Mouse (Mus musculus): Measurements from ENCODE around the gene Stat6. TPM values are rescaled to one million over a fixed set of nuclear protein-coding genes. Genes with fewer than 3 reads are reported as not detected.

Stat6 gene
- polyA plus RNA-seq (2014; fragmentation: Illumina TruSeq; extraction: RNeasy Lipid Tissue Mini Kit (QIAGEN cat#74804); ENCODE audit: low read depth, low replicate concordance) = 1.3 TPM

DNA sequence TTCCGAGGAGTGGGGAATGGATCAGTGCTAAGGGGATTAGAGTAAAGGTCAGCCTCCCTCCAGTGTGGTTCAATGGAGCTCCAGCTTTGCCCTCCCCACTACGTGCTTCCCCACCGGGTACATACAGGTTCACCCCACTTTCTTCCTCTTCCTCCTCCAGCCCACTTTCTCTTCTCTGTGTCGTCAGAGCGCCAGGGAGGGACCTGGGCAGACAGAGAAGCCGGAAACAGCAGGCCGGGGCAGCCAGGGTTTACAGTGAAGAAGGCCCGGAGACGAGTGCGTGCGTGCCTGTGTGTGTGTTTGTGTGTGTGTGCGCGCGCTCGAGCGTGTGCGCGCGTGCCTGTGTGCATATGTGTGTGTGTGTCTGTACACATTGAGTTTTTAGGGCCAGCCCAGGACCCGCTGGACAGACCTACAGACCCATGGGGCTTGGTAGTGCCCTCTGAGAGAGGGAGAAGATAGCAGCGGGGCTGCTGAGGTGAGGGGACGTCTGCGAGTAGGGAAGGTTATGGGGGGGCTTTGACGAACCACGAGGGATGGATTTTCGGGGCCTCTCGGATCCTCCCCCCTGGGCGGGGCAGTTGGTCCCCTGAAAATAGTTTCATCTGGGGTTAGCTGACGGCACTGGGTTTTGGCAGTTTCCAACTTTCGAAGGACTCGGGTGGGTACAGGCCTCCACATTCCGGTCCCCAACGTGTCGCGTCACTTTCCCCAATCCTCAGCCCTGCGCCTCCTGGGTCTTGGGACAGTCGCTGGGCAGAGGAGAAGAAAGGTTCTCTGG, at the start of gene Stat6:
Stat6 (plus strand) TSS at position 215 of the 781 bp plus-strand sequence.

DNA sequence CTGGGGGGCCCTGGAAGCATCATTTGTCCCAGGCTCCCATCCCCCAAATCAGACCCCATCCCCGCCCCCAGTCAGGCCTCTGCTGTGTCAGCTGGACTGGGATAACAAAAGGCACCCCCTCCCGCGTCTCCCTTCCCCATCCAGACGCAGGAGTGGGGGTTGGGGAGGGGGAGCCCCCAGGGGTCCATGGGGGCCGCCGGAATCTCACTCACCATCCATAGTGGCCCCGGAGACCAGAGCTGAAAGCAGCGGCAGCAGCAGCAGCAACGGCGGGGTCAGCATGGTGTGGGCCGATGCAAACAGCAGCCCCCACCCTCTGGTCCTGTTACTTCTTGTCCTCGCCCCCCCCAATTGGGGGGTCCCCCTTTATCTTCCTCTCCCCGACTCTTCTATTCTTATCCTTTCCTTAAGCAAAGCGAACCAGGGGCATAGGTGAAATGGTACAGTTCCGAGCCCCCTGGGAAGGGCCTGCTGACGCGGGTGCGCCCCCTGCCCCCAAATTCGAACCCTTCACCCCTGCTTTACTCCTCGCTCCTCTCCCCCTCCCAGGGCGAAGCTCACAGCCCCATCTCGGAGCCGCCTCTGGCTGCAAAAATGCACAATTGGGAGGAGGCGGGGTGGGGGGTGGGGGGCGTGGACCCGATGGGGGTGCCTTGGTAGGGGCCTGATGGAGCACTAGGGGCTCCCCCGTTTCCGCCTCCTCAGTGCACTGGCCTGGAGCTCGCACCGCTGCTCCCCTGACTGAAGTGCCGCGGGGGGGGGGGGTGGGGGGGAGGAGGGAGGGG, 22.2 kb upstream of the Stat6 start, which contains the start of gene Lrp1:
Lrp1 (minus strand) TSS at position 743 of the 785 bp plus-strand sequence.

DNA sequence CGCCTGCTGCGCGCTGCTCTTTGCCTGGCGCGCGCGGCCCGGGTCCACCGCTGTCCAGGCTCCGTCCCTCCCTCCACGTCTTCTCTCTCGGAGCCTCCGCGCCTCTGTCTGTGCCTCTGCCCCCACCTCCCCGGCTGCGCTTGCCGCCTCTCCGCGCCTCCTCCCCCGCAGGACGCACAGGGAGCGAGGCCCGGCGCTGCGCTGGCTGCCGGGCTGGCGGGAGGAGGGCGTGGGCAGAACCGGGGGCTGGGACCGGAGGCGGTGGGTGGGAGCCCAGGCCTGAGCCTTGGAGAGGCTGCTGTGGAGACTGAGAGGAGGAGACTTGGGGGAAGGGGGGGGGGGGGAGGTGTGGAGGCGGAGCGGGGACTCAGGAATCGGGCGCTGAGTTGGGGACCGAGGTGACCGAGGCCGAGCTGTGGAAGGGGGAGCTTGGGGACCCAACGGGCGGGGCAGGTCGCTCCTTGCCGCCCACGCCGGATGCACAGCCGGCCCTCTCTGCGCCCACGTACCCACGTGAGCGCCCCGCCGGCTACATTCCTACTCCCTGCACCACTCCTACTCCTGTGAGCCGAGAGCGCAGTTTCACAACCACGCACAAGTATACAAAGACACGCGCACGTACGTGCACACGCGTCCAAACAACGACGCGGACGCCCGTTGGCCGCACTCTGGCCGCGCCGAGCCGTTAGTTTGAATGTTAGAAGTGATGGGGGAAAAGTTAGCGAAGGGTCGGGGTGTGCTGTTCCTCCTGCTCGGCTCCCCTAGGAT, 23.9 kb downstream of the Stat6 start, which contains the start of gene Nemp1:
Nemp1 (plus strand) TSS at position 401 of the 768 bp plus-strand sequence.

DNA sequence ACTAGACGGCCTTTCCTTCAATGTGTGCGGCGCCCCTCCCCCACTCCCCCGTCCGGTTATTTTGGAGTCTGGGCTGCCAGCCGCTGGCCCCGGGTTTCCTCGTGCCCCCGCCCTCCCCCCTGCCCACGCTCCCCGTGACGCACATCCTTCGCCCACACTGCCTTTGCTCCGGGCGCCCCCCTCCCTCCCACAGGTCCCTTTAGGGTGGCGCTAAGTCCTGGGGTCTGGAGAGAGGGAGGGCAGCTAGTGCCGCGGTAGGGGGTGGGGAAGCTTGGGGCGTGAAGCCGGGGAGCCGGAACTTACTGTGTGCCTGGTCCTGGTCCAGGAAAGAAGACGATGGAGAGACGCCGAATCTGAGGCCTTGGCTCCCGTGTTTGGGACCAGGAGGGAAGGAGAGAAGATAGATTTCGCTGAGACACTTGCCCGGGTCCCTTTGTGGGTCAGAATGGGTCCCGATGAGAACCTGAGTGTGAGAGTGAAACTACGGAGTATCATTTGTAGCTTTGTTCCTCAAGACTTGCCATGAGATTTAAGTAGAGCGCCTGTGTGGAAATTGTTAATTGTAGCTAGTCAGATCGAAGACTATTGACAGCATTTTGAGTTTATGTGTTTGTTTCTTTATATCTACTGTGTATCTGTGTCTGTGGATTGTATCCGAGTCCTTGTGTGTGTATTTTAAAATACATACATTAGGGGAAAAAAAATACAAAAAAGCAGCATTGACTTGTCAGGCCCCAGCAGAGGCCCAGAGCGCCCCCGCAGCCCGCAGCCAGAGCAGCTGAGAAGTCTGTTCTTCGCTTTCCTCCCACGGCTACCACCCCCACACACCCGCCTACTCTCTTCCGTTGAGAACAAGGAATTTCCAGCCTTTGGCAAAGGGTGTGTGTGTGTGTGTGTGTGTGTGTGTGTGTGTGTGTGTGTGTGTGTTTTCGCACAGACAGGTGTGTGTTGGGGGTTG, 25.6 kb downstream of the Stat6 start, which contains the start of gene Nab2:
Nab2 (minus strand) TSS at position 476 of the 958 bp plus-strand sequence.

DNA sequence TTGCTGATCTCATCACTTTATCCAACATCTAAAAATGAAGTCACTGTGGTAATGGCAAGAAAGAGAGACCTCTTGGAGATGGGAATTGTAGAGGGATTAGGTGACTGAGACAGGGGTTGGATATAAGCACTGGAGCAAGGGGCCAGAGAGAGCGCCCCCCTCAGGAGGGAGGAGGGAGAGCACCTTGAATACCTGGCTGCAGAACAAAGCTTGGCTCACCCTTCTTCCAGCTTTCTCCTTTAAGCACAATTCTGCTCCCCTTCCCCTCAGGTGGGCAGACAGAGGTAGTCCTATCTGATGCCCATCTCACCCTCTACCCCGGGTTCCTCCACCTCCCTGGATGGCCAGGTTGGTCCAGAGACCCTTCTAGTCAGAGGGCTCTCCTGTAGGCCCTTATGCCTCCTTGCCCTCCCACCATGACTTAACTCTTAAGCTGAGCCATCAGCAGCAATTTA, 62.0 kb downstream of the Stat6 start, which contains the start of gene Myo1a:
Myo1a (plus strand) TSS at position 405 of the 455 bp plus-strand sequence.

Other genes starting within 250 kb of the Stat6 start
- gene Stac3, start 141.3 kb upstream of the Stat6 start, polyA plus RNA-seq (2014; fragmentation: Illumina TruSeq; extraction: RNeasy Lipid Tissue Mini Kit (QIAGEN cat#74804); ENCODE audit: low read depth, low replicate concordance) = not detected
- 10.5 TPM for gene Ndufa4l2, start 128.0 kb upstream of the Stat6 start, polyA plus RNA-seq (2014; fragmentation: Illumina TruSeq; extraction: RNeasy Lipid Tissue Mini Kit (QIAGEN cat#74804); ENCODE audit: low read depth, low replicate concordance)
- 0.81 TPM for gene Shmt2, start 120.5 kb upstream of the Stat6 start, polyA plus RNA-seq (2014; fragmentation: Illumina TruSeq; extraction: RNeasy Lipid Tissue Mini Kit (QIAGEN cat#74804); ENCODE audit: low read depth, low replicate concordance)
- not detected for gene Nxph4, start 108.4 kb upstream of the Stat6 start, polyA plus RNA-seq (2014; fragmentation: Illumina TruSeq; extraction: RNeasy Lipid Tissue Mini Kit (QIAGEN cat#74804); ENCODE audit: low read depth, low replicate concordance)
- gene Lrp1, start 21.8 kb upstream of the Stat6 start, polyA plus RNA-seq (2014; fragmentation: Illumina TruSeq; extraction: RNeasy Lipid Tissue Mini Kit (QIAGEN cat#74804); ENCODE audit: low read depth, low replicate concordance) = 0.77 TPM
- gene Nemp1, start 23.9 kb downstream of the Stat6 start, polyA plus RNA-seq (2014; fragmentation: Illumina TruSeq; extraction: RNeasy Lipid Tissue Mini Kit (QIAGEN cat#74804); ENCODE audit: low read depth, low replicate concordance) = 76.1 TPM
- 2.2 TPM for gene Nab2, start 25.6 kb downstream of the Stat6 start, polyA plus RNA-seq (2014; fragmentation: Illumina TruSeq; extraction: RNeasy Lipid Tissue Mini Kit (QIAGEN cat#74804); ENCODE audit: low read depth, low replicate concordance)
- 2.4 TPM for gene Myo1a, start 62.2 kb downstream of the Stat6 start, polyA plus RNA-seq (2014; fragmentation: Illumina TruSeq; extraction: RNeasy Lipid Tissue Mini Kit (QIAGEN cat#74804); ENCODE audit: low read depth, low replicate concordance)
- gene Tac2, start 81.5 kb downstream of the Stat6 start, polyA plus RNA-seq (2014; fragmentation: Illumina TruSeq; extraction: RNeasy Lipid Tissue Mini Kit (QIAGEN cat#74804); ENCODE audit: low read depth, low replicate concordance) = not detected
- gene Zbtb39, start 96.6 kb downstream of the Stat6 start, polyA plus RNA-seq (2014; fragmentation: Illumina TruSeq; extraction: RNeasy Lipid Tissue Mini Kit (QIAGEN cat#74804); ENCODE audit: low read depth, low replicate concordance) = 2.0 TPM
- gene Gpr182, start 108.7 kb downstream of the Stat6 start, polyA plus RNA-seq (2014; fragmentation: Illumina TruSeq; extraction: RNeasy Lipid Tissue Mini Kit (QIAGEN cat#74804); ENCODE audit: low read depth, low replicate concordance) = 0.13 TPM
- gene Rdh1, start 116.7 kb downstream of the Stat6 start, polyA plus RNA-seq (2014; fragmentation: Illumina TruSeq; extraction: RNeasy Lipid Tissue Mini Kit (QIAGEN cat#74804); ENCODE audit: low read depth, low replicate concordance) = 0.04 TPM
- not detected for gene Rdh16f1, start 116.8 kb downstream of the Stat6 start, polyA plus RNA-seq (2014; fragmentation: Illumina TruSeq; extraction: RNeasy Lipid Tissue Mini Kit (QIAGEN cat#74804); ENCODE audit: low read depth, low replicate concordance)
- 0.45 TPM for gene Rdh9, start 133.4 kb downstream of the Stat6 start, polyA plus RNA-seq (2014; fragmentation: Illumina TruSeq; extraction: RNeasy Lipid Tissue Mini Kit (QIAGEN cat#74804); ENCODE audit: low read depth, low replicate concordance)
- 0.13 TPM for gene Rdh16, start 158.2 kb downstream of the Stat6 start, polyA plus RNA-seq (2014; fragmentation: Illumina TruSeq; extraction: RNeasy Lipid Tissue Mini Kit (QIAGEN cat#74804); ENCODE audit: low read depth, low replicate concordance)
- not detected for gene Rdh19, start 206.9 kb downstream of the Stat6 start, polyA plus RNA-seq (2014; fragmentation: Illumina TruSeq; extraction: RNeasy Lipid Tissue Mini Kit (QIAGEN cat#74804); ENCODE audit: low read depth, low replicate concordance)
- gene Rdh16f2, start 223.5 kb downstream of the Stat6 start, polyA plus RNA-seq (2014; fragmentation: Illumina TruSeq; extraction: RNeasy Lipid Tissue Mini Kit (QIAGEN cat#74804); ENCODE audit: low read depth, low replicate concordance) = not detected
- gene Rdh7, start 245.8 kb downstream of the Stat6 start, polyA plus RNA-seq (2014; fragmentation: Illumina TruSeq; extraction: RNeasy Lipid Tissue Mini Kit (QIAGEN cat#74804); ENCODE audit: low read depth, low replicate concordance) = not detected

Data from testis, adult 10 weeks (tissue).